Mouse (Mus musculus) E14TG2a.4 (cell line): ENCODE measurements around the gene Utp15.

Source experiments
- CTCF ChIP-seq: conservative IDR thresholded peaks from 2 replicates; pipeline ENCODE4 v1.5.1; 2014; ENCODE audit warnings: low read length
- NANOG ChIP-seq: IDR thresholded peaks from 2 replicates; pipeline ENCODE4 v1.6.1; 2014; ENCODE audit warnings: borderline replicate concordance, low read length, mixed read lengths
- POU5F1 ChIP-seq: IDR thresholded peaks from 2 replicates; pipeline ENCODE4 v1.6.1; 2014; ENCODE audit warnings: low read length, borderline replicate concordance

- TF ChIP-seq CTCF: no peak
- no peak for TF ChIP-seq POU5F1
- no peak for TF ChIP-seq NANOG
Measured at GRCm38 (mm10) chr13:98296072-98296471, 33.2 kb upstream of the Utp15 start.
